Mouse (Mus musculus) spleen, postnatal 4 days (tissue): ENCODE measurements around the gene Nemp1.
"Not testable (repeated sequence)": the region's sequence is repeated elsewhere in the genome, so short reads cannot be mapped to it uniquely, and the experiment has no call there.

Experiments used
- DNase-seq, 2 experiments: peaks; one replicate each; pipeline ENCODE4 v3.0.0; 2022; ENCODE audit warnings: low spot score in 2 of 2

Nemp1 gene

GRCm38 (mm10) chr10:127645791-127646190 is 20.9 kb upstream of the Nemp1 start:
- no peak for DNase-seq

- DNase-seq, result no peak
Observed at GRCm38 (mm10) chr10:127652906-127653638, 13.6 kb upstream of the Nemp1 start.

DNA sequence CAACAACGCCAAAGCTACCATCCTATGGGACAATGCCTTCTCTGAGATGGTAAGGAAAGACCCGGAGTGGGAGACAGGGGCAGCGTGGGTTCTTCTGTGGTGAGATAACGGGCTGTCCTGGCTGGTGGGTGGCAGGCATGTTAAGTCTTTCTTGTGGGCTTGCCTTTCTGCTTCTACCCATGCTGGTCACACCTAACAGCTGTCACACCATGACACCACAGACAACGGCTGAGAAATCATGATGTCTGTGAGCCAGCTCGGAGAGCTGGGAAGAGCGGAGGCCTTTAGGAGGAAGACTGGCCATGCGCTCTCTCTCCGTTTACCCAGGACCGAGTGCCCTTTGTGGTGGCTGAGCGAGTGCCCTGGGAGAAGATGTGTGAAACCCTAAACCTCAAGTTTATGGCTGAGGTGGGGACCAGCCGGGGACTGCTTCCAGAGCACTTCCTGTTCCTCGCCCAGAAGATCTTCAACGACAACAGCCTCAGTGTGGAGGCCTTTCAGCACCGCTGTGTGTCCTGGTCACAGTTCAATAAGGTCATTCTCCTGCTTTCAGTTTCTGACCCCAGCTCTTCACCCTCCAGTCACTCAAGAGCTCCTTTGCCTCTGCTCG is 11.6 kb upstream of the Nemp1 start:
- DNase-seq, result no peak

- not testable (repeated sequence) for DNase-seq
Observed at GRCm38 (mm10) chr10:127657617-127658016, 9.1 kb upstream of the Nemp1 start.

GRCm38 (mm10) chr10:127658076-127658475 is 8.6 kb upstream of the Nemp1 start:
- no peak for DNase-seq

DNA sequence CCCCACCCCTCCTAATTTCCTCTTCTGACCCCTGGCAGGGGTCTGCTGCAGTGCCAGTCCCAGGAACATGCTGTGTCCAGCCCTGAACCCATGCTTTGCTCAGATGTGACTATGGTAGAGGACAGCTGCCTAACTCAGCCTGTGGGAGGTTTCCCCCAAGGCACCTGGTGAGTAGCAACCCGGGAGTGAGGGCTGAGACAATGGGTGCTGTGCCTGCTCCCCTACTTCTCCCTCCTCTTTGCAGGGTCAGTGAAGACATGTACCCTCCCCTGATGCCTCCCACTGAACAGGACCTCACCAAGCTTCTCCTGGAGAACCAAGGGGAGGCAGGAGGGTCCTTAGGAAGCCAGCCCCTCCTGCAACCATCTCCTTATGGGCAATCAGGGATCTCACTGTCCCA is 7.2 kb upstream of the Nemp1 start:
- DNase-seq, result no peak

DNA sequence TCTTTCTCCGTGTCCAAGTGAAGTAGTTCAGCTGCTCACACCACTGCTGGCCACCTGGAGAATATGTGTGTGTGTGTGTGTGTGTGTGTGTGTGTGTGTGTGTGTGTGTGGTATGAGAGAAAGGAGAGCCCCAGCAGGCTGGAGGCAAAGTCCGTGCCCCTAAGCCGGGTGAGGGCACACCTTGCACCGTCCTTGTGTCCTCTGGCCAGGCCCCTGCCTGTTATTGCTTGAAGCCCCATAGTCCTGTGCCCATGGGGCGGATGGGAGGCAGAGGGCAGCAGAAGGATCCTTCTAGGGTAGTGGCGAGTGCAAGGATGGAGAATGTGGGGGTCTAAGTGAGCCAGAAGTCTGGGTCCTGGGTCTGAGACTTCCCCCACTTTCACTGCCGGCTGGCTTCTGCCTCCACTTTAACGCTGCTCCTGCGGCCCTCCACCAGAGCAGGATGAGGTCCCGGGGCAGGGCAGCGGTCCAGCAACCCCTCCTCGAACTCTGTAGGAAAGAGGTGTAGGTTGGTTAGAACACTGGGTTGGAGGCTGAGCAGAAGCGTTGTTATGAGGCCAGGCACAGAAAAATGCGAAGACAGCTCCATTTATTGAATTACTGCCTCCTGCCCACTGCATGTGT is 5.3 kb upstream of the Nemp1 start:
- no peak for DNase-seq

DNA sequence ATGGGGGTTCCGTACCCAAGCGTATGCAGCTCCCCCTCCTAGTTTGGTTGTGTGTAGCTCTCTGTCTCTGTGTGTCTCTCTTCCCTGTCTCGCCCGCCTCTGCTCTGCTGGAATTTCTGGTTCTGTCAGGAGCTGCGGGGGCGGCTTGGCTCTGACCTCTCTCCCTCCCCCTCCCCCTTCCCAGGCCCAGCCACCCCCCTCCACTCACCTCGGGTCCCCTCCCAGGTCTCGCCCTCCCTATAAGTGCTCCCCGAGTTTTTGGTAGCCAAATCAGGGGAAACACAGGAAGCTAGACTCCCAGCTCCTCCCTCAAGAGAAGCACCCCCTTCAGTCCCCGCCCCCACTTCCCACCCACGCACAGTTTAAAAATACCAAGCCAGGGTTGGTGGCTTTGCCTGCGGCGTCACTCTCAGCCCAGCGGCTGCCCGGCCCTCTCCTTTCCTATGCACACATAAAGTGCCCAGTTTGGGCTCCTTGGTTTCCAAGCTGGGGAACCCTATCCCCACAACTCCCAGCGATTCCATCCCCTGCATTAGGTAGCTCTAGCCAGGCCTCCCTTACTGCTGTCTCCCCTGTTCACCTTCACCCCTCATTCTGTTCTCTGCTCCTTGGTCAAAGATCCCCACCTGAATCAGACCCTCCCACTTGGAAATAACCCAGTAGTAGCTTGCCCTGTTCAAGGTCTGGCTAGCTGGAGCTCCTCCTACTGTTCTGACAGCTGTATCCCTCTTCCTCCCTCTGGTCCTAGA is 4.6 kb upstream of the Nemp1 start:
- DNase-seq, result peak in 1 of 2 experiments; percentile 56

DNA sequence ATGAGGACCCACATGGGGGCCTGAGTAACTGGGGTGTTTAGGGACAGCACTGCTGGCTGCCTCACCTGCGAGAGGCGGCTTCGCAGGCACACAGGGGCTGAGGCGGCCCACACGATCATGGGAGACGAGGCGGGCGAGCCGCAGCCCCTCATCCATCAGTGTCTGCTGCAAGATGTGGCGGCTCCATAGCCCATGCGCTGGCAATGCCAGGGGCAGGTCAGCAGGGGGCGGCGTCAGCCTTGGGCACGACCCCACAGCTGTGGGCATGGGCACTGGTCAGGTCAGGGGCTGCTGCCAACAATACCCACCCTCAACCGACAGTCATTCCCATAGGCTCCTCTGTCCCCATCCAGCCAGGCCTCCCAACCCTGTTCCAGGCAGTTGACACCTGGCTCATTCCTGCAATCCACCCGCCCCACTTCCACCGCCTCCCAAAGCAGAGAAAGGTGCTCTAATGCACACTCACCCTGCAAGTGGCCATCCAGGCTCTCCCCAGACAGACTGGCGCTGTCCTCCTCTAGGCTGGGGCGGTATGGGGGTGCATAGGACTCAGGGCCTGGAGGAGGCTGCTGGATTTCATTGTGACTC is 3.9 kb upstream of the Nemp1 start:
- peak; percentile 52 to 79 for DNase-seq

DNA sequence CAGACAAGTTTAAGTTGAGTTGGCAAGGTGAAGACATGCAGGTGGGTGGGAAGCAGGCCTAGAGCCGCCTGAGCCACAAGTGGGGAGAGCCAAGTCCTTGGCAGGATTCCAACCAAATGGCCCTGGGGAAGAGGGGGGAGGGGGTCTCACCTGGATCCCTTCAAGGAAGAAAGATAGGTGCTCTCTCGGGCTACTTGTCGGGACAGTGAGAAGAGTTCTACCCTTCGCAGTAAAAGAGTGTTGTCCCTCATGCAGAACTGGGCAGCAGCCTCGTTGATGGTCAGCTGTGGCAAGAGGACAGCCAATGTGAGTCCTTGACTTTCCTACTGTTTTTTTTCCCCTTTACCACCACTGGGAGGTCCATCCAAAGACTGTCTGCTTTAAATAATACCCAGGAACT is 3.1 kb upstream of the Nemp1 start:
- no peak for DNase-seq

DNA sequence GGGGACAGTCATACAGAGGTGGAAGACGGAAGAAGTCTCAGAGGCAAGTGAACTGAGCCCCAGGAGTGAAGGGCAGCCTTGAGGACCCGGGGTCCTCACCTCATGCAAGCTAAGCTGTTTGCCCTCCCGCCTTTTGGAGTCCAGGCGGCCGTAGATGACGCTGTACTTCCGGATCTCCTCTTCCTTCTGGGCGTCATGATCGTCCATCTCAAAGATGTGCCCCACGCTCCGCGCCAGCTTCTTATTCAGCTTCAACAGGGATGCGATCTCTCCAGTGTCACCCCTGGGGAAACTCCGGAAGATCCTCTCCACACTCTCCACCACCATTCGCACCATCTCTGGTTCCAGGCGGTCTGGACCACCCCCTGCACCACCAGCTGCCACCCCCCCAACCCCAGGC is 2.5 kb upstream of the Nemp1 start:
- DNase-seq, result peak in 1 of 2 experiments; percentile 62

GRCm38 (mm10) chr10:127664891-127665290 is 1.8 kb upstream of the Nemp1 start:
- peak in 1 of 2 experiments; percentile 62 for DNase-seq

GRCm38 (mm10) chr10:127665366-127666181 is 1.1 kb upstream of the Nemp1 start:
- DNase-seq, result no peak

DNA sequence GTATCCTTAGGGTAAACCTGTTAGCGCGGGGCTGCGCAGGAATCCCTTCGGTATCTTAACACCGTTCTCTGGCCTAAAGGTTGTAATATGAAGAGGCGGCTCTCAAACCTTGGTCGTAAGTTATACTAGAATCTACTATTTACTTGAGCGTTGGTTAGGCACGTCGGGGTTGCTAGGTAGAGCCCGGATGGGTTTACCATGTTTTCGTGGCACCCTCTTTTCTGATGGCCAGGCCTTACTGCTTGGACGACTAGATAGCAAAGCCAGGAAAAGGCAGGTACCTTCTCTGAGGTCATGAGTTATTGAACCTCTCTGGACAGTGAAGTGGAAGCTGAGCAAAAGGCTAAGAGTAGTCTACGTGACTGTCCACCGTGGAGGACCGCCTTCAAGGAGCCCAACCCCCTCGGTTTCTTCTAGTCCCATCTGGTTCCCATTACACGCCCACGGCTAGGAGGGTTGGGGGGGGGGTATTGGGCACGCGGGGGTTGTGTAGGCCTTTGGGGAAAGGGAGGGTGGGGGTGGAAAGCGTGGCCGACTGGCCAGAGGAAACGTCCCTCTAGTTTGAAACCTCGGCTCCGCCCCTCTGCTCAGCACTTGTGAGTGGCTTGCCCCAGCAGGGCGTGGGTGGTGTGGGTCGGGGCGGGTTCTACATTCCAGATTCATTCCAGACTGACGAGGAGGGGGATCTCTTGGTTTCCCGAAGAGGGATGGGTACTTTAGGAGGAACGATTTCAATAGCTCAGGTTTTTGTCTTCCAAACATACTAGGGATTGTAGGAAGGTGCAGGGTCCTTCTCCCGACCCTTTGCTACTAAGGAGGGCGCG is 780 bp downstream of the Nemp1 start:
- DNase-seq, result peak; percentile 63 to 73

DNA sequence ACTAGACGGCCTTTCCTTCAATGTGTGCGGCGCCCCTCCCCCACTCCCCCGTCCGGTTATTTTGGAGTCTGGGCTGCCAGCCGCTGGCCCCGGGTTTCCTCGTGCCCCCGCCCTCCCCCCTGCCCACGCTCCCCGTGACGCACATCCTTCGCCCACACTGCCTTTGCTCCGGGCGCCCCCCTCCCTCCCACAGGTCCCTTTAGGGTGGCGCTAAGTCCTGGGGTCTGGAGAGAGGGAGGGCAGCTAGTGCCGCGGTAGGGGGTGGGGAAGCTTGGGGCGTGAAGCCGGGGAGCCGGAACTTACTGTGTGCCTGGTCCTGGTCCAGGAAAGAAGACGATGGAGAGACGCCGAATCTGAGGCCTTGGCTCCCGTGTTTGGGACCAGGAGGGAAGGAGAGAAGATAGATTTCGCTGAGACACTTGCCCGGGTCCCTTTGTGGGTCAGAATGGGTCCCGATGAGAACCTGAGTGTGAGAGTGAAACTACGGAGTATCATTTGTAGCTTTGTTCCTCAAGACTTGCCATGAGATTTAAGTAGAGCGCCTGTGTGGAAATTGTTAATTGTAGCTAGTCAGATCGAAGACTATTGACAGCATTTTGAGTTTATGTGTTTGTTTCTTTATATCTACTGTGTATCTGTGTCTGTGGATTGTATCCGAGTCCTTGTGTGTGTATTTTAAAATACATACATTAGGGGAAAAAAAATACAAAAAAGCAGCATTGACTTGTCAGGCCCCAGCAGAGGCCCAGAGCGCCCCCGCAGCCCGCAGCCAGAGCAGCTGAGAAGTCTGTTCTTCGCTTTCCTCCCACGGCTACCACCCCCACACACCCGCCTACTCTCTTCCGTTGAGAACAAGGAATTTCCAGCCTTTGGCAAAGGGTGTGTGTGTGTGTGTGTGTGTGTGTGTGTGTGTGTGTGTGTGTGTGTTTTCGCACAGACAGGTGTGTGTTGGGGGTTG is 1.7 kb downstream of the Nemp1 start, which contains the start of gene Nab2:
Gene Nab2, minus strand, starts transcription at position 476 of the 958 bp plus-strand sequence.
- peak; percentile 64 to 84 for DNase-seq

DNA sequence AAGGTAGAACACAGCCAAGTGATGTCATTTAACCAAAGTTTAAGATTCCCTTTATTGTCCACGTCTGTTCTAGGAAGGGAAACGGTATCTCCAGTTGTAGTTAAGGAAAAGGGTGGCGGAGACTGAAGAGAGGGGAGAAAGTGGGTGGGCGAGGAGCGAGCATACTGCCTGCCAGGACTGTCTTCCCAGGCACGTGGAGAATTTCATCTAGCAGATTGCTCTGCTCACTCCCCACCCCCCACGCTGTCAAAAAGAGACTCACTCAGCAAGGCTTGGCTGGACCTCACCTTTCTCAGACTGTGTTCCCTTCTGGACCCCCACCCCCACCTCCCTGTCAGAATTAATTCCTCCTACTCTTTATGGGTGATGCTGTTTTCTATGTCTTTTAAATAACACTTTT is 2.5 kb downstream of the Nemp1 start:
- DNase-seq, result no peak

DNA sequence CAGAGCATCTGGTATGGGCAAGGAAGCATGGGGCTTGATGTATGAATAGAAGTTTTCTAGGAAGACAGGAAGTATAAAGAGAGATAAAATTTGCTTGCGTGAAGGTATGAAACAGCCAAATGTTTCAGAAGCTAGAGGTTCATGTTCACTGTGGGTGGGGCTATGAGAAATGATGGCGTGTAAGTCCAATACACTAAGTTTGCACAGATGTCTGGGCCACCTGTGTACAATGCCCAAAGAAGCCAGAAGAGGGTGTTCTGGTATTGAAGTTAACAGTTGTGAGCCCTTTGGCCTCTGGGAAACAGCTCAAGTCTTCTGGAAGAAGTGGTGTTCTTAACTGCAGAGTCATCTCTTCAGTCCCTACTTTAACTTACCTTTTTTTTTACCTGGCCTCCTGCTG is 3.5 kb downstream of the Nemp1 start:
- DNase-seq, result no peak

DNA sequence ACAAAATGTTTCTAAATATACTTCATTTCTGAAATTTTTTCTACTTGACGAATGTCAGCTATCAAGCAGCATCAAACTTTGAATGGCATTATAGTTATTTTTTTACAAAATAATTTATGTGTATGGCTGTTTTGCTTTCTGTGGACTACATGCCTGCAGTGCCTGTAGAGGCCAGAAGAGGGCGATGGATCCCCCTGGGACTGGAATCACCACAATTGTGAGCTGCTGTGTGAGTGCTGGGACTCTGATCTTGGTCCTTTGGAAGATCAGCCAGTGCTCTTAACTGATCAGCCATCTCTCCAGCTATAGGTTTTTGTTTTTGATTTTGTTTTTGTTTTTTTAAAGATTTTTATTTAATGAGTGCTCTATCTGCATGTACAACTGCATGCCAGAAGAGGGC is 4.6 kb downstream of the Nemp1 start:
- peak; percentile 46 to 76 for DNase-seq
